Mouse (Mus musculus) brain, embryonic 14.5 days (tissue): ENCODE data around the gene Prss35.

ENCODE experiments used
- CTCF ChIP-seq: fragments of 200-500 bp; IDR thresholded peaks from 2 replicates; pipeline ENCODE4 v1.5.1; 2012; ENCODE audit warnings: inconsistent platforms, mild to moderate bottlenecking, moderate library complexity, borderline replicate concordance; ENCODE audit not compliant: insufficient read depth, insufficient read length; ENCODE audit errors: extremely low read depth
- POLR2A ChIP-seq: fragments of 200-500 bp; IDR thresholded peaks from 2 replicates; pipeline ENCODE4 v1.6.1; 2012; ENCODE audit warnings: mild to moderate bottlenecking, inconsistent platforms, borderline replicate concordance; ENCODE audit not compliant: poor library complexity, insufficient read depth, insufficient read length, severe bottlenecking; ENCODE audit errors: extremely low read depth

GRCm38 (mm10) chr9:86695818-86696261 lies 47.6 kb upstream of the Prss35 start, which contains the start of gene Me1:
- no peak for TF ChIP-seq CTCF
- no peak for TF ChIP-seq POLR2A
